Mouse (Mus musculus): ENCODE results near the gene Pgf.

Pgf gene

DNA sequence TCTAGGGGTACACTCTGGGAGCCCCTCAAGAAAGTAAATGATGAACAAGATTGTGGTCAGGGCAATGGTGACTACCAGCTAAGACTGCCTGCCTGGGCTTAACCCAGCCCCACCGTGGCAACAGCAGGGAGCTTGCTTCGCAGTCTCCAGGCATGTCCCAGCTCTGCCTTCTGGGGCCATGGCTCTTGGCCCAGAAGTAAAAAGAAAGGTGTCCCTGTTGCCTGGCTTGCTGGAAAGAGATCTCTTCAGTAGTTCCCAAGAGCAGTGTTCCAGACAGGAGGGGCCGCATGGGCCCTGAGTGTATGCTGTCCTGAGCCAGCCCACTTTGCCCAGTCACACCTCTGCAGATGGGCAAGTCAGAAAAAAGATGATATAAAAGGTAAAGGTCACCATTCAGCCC lies 7.7 kb downstream of the Pgf start:
- in situ Hi-C loops (cut with MboI; ENCODE audit: low pct_unique_long_range_greater_than_20kb in 1 of 2, low sequenced_read_pairs in 2 of 2, unreplicated experiment in 1 of 2): loop anchor here (10.0 kb wide), 2 partner anchors 115 to 305 kb away; partner anchors contain the start of genes Acyp1 (in 1 of the 2), Fos (in 1 of the 2) and Zc2hc1c (in 1 of the 2)

DNA sequence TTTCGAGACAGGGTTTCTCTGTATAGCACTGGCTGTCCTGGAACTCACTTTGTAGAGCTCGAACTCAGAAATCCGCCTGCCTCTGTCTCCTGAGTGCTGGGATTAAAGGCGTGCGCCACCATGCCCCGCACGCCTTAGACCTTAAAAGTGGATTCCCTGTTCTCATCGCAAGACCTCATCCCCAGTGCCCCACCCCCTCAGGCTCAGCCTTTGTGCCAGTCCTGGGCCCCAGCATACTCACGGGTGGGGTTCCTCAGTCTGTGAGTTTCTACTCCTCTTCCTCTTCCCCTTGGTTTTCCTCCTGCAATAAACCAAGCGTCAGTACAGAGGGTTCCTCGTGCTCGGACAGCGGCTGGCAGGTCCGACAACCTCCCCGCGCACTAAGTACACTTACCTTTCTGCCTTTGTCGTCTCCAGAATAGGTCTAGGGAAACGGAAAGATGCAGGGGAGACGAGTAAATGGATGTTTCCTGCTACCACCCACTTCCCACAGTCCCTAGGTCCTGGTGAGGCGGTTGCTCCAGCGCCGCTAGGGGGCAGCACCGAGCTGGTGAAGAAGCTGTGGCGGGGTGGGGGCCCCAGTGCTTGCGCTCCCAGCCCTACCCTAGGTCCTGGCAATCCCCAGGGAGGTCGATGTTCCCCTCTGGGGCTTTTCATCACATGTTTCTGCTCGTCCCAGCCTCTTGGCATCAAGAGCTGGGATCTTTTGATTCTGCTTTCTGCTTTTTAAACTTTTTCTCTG lies 8.3 kb downstream of the Pgf start:
- in situ Hi-C loops (cut with MboI; ENCODE audit: low pct_unique_long_range_greater_than_20kb in 1 of 2, low sequenced_read_pairs in 2 of 2, unreplicated experiment in 1 of 2): loop anchor here in 1 of 2 experiments (10.0 kb wide), 1 partner anchor 116 kb away; the partner anchor contains the start of genes Acyp1 and Zc2hc1c

- in situ Hi-C loops (cut with MboI; ENCODE audit: low pct_unique_long_range_greater_than_20kb in 1 of 2, low sequenced_read_pairs in 2 of 2, unreplicated experiment in 1 of 2): loop anchor here in 1 of 2 experiments (10.0 kb wide), 1 partner anchor 118 kb away; the partner anchor contains the start of genes Acyp1 and Zc2hc1c
Observed at GRCm38 (mm10) chr12:85166631-85167030, 11.0 kb downstream of the Pgf start.

GRCm38 (mm10) chr12:85164996-85165395 lies 12.6 kb downstream of the Pgf start:
- in situ Hi-C loops (cut with MboI; ENCODE audit: low pct_unique_long_range_greater_than_20kb in 1 of 2, low sequenced_read_pairs in 2 of 2, unreplicated experiment in 1 of 2): loop anchor here in 1 of 2 experiments (10.0 kb wide), 1 partner anchor 120 kb away; the partner anchor contains the start of genes Acyp1 and Zc2hc1c

DNA sequence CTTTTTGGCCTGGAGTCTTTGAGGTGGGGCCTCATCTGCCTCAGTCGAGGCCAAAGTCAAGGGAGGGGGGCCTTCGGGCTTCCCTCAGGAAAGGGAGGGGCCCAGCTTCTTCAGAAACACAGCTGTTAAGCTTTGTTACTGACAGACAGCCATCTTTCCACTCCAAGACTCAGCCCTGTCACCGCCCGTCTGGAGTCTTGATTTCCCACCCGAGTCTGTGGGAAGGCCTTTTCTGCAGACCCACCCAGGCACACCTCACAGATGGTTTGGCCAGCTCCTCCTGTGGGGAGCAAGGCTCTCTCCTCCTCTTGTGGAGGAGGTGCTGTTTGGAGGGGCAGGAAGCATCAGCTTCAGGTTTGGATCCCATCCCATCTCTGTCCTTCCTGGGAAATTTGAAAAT lies 18.0 kb downstream of the Pgf start:
- in situ Hi-C loops (cut with MboI; ENCODE audit: low pct_unique_long_range_greater_than_20kb in 1 of 2, low sequenced_read_pairs in 2 of 2, unreplicated experiment in 1 of 2): no loop called here

GRCm38 (mm10) chr12:85158801-85159200 lies 18.8 kb downstream of the Pgf start:
- in situ Hi-C loops (cut with MboI; ENCODE audit: low pct_unique_long_range_greater_than_20kb in 1 of 2, low sequenced_read_pairs in 2 of 2, unreplicated experiment in 1 of 2): no loop called here

GRCm38 (mm10) chr12:85157797-85158460 lies 19.7 kb downstream of the Pgf start:
- in situ Hi-C loops (cut with MboI; ENCODE audit: low pct_unique_long_range_greater_than_20kb in 1 of 2, low sequenced_read_pairs in 2 of 2, unreplicated experiment in 1 of 2): no loop called here

GRCm38 (mm10) chr12:85156324-85156723 lies 21.3 kb downstream of the Pgf start:
- in situ Hi-C loops (cut with MboI; ENCODE audit: low pct_unique_long_range_greater_than_20kb in 1 of 2, low sequenced_read_pairs in 2 of 2, unreplicated experiment in 1 of 2): no loop called here

GRCm38 (mm10) chr12:85153011-85153410 lies 24.6 kb downstream of the Pgf start:
- in situ Hi-C loops (cut with MboI; ENCODE audit: low pct_unique_long_range_greater_than_20kb in 1 of 2, low sequenced_read_pairs in 2 of 2, unreplicated experiment in 1 of 2): no loop called here

GRCm38 (mm10) chr12:85151002-85151774 lies 26.4 kb downstream of the Pgf start, which contains the start of gene Rps6kl1:
Gene Rps6kl1, minus strand, starts transcription at chr12:85151264.
- in situ Hi-C loops (cut with MboI; ENCODE audit: low pct_unique_long_range_greater_than_20kb in 1 of 2, low sequenced_read_pairs in 2 of 2, unreplicated experiment in 1 of 2): no loop called here

DNA sequence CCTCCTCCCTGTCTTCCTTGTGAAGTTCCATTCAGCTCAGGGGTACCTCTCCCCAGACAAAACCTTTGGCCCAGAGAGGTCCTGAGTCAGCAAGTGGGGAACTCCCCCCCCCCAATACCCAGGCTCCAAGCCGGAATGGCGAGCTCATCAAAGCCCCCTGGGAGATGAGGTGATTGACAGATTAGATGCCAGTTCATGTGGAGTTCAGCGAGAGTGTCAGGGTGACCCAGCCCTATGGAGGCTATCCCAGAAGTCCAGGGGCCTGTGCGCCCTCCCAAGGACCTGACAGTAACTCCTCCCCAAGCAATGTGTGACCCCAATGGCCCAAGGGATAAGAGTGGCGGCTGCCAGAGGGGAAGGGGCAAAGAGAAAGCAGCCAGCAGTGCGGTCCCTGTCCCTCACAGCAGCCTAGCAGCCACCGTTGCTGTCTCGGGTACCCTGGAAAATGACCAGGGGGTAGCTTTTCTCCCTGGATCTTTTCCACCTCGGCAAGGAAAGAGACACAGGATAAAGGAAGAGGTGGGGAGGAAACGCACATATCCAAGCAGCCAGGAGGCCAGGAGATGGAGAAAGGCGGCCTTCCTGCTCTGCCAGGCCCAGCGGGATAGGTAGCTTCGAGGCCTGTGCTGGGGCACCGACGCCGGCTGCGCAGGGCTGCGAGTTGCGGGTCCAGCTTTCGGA lies 27.1 kb downstream of the Pgf start:
- in situ Hi-C loops (cut with MboI; ENCODE audit: low pct_unique_long_range_greater_than_20kb in 1 of 2, low sequenced_read_pairs in 2 of 2, unreplicated experiment in 1 of 2): no loop called here

DNA sequence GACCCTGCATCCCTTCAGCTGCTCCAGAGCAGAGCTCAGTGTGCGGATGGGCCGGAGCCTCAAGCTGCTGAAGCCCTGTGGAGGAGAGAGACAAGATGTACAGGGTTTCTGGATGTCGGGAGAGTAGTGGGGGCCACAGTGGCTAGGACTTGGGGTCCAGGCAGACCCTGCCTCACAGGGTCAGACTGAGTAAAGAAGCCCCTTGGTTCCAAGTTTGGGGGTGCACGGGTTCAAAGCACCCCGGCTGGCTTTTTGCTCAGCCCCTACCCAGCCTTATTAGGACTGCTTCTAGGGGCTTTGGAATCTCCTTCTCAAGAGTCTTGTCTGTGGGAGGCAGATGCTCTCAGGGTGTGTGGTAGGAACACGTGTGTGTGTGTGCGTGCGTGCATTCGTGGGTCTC lies 30.7 kb downstream of the Pgf start:
- in situ Hi-C loops (cut with MboI; ENCODE audit: low pct_unique_long_range_greater_than_20kb in 1 of 2, low sequenced_read_pairs in 2 of 2, unreplicated experiment in 1 of 2): loop anchor here (10.0 kb wide), 2 partner anchors 138 to 148 kb away; partner anchors contain the start of genes Acyp1 (in 1 of the 2) and Zc2hc1c (in 1 of the 2)

DNA sequence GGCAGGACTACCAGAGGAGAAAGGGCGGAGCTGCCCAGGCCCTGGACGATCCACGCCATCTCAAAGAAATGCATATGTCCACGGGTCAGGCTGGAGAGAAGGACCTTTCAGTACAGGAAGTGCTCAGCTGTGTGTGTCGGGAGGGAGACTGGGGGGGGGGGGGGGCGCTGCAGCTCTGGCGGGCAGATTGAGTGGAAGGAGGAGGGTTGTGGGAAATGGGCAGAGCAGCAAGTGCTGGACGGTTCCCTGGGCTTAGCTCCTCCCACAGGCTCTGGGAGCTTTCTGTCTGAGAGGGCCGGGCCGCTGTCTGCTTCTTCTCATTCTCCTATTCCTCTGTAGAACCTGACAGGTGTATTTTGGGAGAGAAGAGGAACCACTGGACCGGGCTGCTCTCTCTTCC lies 31.2 kb downstream of the Pgf start:
- in situ Hi-C loops (cut with MboI; ENCODE audit: low pct_unique_long_range_greater_than_20kb in 1 of 2, low sequenced_read_pairs in 2 of 2, unreplicated experiment in 1 of 2): loop anchor here (10.0 kb wide), 2 partner anchors 138 to 148 kb away; partner anchors contain the start of genes Acyp1 (in 1 of the 2) and Zc2hc1c (in 1 of the 2)

GRCm38 (mm10) chr12:85145630-85146029 lies 32.0 kb downstream of the Pgf start:
- in situ Hi-C loops (cut with MboI; ENCODE audit: low pct_unique_long_range_greater_than_20kb in 1 of 2, low sequenced_read_pairs in 2 of 2, unreplicated experiment in 1 of 2): loop anchor here (10.0 kb wide), 2 partner anchors 139 to 149 kb away; partner anchors contain the start of genes Acyp1 (in 1 of the 2) and Zc2hc1c (in 1 of the 2)

DNA sequence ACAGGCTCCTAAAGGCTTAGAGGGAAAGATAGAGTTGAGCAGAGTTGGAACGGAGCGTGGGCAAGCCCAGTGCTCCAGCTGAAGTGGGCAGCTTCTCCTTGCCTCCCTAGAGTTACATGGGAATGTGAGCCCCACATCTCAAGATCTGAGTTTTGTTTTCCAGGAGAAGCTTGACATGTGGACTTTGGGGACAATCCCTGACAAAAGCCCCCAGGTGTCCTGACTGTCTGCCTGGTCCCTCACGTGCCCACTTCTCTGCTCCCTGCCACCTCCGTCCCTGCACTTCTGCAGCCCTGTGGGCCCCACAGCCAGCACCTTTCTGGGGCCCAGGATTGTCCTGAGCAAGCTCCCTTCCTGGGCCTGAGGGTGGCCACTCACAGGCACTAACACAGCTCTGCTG lies 32.8 kb downstream of the Pgf start:
- in situ Hi-C loops (cut with MboI; ENCODE audit: low pct_unique_long_range_greater_than_20kb in 1 of 2, low sequenced_read_pairs in 2 of 2, unreplicated experiment in 1 of 2): loop anchor here (10.0 kb wide), 2 partner anchors 140 to 150 kb away; partner anchors contain the start of genes Acyp1 (in 1 of the 2) and Zc2hc1c (in 1 of the 2)

- in situ Hi-C loops (cut with MboI; ENCODE audit: low pct_unique_long_range_greater_than_20kb in 1 of 2, low sequenced_read_pairs in 2 of 2, unreplicated experiment in 1 of 2): loop anchor here (10.0 kb wide), 2 partner anchors 141 to 151 kb away; partner anchors contain the start of genes Acyp1 (in 1 of the 2) and Zc2hc1c (in 1 of the 2)
Observed at GRCm38 (mm10) chr12:85144276-85144675, 33.3 kb downstream of the Pgf start.

DNA sequence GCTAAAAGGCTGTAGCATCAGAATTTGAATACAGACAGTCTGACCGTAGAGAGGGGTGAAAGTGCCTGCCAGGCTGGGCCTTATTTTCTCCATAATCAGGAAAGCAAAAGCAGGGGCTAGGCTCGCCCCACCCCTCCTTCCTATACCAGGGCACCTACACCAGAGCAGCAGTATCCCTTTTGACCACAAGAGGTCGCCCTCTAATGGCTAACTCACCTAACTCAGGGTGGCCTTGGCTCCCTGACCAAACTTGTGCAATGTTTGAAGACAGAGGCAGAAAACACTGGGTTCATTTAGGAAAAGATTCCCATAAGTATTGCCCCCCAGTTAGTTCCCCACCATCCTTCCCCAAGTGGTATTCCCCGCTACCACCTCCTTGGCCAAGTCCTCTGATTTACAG lies 34.8 kb downstream of the Pgf start:
- in situ Hi-C loops (cut with MboI; ENCODE audit: low pct_unique_long_range_greater_than_20kb in 1 of 2, low sequenced_read_pairs in 2 of 2, unreplicated experiment in 1 of 2): loop anchor here (10.0 kb wide), 2 partner anchors 142 to 152 kb away; partner anchors contain the start of genes Acyp1 (in 1 of the 2) and Zc2hc1c (in 1 of the 2)

All from mouse embryonic stem cell (cell line).